Mouse (Mus musculus): Measurements from ENCODE around the gene Kcnj12.

- TF ChIP-seq EP300 (IDR thresholded peaks at IDR 0.05; ENCODE audit: insufficient read depth, low read depth, low read length) (no peak), CTCF (IDR thresholded peaks at IDR 0.05) (no peak)
Measured at GRCm38 (mm10) chr11:61090195-61090594, 67.8 kb downstream of the Kcnj12 start.
